Mouse (Mus musculus) small intestine, adult 2 months (tissue): Measurements from ENCODE around the gene Lao1. TPM values are rescaled to one million over a fixed set of nuclear protein-coding genes. Genes with fewer than 3 reads are reported as not detected.

ENCODE experiments used
- H3K27ac ChIP-seq: fragments of 200-500 bp; 2 replicates; pipeline ENCODE4 v1.5.1; 2012; ENCODE audit warnings: low read depth, low read length, control low read depth, inconsistent platforms; ENCODE audit not compliant: insufficient read depth
- H3K27me3 ChIP-seq: fragments of 200-500 bp; 2 replicates; pipeline ENCODE4 v1.6.1; 2012; ENCODE audit warnings: mild to moderate bottlenecking, moderate library complexity, low read length, inconsistent platforms; ENCODE audit not compliant: control insufficient read depth, insufficient read depth
- H3K36me3 ChIP-seq: fragments of 200-500 bp; 2 replicates; pipeline ENCODE4 v1.6.1; 2012; ENCODE audit warnings: mild to moderate bottlenecking, low read length, control low read depth, inconsistent platforms; ENCODE audit not compliant: control insufficient read depth, insufficient read depth
- H3K4me1 ChIP-seq: fragments of 200-500 bp; 2 replicates; pipeline ENCODE4 v1.6.1; 2012; ENCODE audit warnings: low read length, inconsistent platforms, mixed read lengths; ENCODE audit not compliant: control insufficient read depth, insufficient read depth, insufficient read length
- H3K4me3 ChIP-seq: fragments of 200-500 bp; 2 replicates; pipeline ENCODE4 v1.5.1; 2012; ENCODE audit warnings: low read depth, mild to moderate bottlenecking, control low read depth, inconsistent platforms, low read length, moderate library complexity
- CTCF ChIP-seq: fragments of 200-500 bp; IDR thresholded peaks from 2 replicates; pipeline ENCODE4 v1.5.1; 2012; ENCODE audit warnings: low read depth, mild to moderate bottlenecking, control low read depth, inconsistent platforms, low read length, moderate library complexity, mixed read lengths; ENCODE audit not compliant: insufficient replicate concordance, insufficient read length; ENCODE audit errors: extremely low read depth
- POLR2A ChIP-seq: fragments of 200-500 bp; IDR thresholded peaks from 2 replicates; pipeline ENCODE4 v1.6.1; 2012; ENCODE audit warnings: low read depth, mild to moderate bottlenecking, control low read depth, inconsistent platforms, low read length, moderate library complexity
- WGBS: fragments of 180-500 bp; shearing (Covaris S2); methylation state at CpG from one replicate; pipeline ENCODE4 v1.1.7; 2018; 5-methylcytosine and 5-hydroxymethylcytosine counted together
- polyA plus RNA-seq: library from polyadenylated mRNA; depleted of rRNA; stranded (reverse); fragments of >200 nt; gene quantifications from 2 replicates; pipeline ENCODE4 v1.2.3, GENCODE M21; 2012

Gene Lao1
- polyA plus RNA-seq, 1 experiment, result not detected

GRCm38 (mm10) chr4:118988535-118988934 is 27.2 kb downstream of the Lao1 start:
- Histone ChIP-seq H3K4me3 (no peak overlapping the region), H3K27ac (no peak overlapping the region), H3K27me3 (no peaks in the 10 kb centered on the region), H3K4me1 (no peaks in the 10 kb centered on the region), H3K36me3 (no peaks in the 10 kb centered on the region)
- 8% methylated on average over 3 of the region's 3 CpGs for WGBS
- TF ChIP-seq CTCF (peak; percentile 38; the same call in 1 of the 2 replicates), POLR2A (no peak)

DNA sequence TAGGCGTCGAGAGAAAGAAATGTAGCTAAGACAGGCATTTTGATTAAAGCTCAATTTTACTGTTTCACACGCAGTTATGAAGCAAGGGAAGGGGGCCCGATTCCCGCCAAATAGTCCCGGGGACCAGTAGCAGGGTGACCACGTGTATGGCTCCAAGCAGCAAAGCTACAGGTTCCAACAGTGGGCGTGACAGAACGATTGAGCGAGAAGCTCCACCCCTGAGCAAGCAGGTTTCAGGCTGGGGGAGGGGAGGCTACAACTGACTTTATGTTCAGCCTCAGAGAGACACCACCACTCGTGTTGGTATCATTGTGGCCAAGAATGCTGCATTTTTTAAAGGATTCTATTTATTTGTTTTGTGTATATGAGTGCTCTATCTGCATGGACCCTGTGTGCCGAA is 28.0 kb downstream of the Lao1 start:
- Histone ChIP-seq H3K4me3 (no peak overlapping the region), H3K36me3 (no peaks in the 10 kb centered on the region), H3K4me1 (no peaks in the 10 kb centered on the region), H3K27me3 (no peaks in the 10 kb centered on the region), H3K27ac (no peak overlapping the region)
- TF ChIP-seq POLR2A (no peak), CTCF (no peak)
- 19% methylated on average over 12 of the region's 12 CpGs for WGBS

DNA sequence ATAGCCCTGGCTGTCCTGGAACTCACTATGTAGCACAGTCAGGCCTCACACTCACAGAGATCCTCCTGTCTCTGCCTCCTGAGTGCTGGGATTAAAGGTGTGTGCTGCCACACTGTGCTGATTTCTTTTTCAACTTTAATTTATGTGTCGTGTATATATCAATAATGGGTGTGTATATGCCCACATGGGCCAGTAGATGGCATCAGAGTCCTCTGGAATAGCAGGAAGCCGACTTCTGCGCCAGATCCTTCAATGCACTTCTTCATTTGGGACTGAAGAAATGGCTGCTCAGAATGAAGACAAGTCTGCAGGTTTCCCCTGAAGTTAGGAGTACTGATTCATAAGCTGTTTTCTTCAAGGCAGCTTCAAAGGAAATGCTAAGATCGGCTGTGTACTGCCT is 30.4 kb downstream of the Lao1 start:
- no peak overlapping the region for H3K4me3 ChIP-seq
- H3K36me3 ChIP-seq, result no peaks in the 10 kb centered on the region
- no peaks in the 10 kb centered on the region for H3K4me1 ChIP-seq
- TF ChIP-seq POLR2A (no peak), CTCF (peak; percentile 19; the same call in 1 of the 2 replicates)
- no peaks in the 10 kb centered on the region for H3K27me3 ChIP-seq
- WGBS, result 33% methylated on average over 4 of the region's 4 CpGs
- H3K27ac ChIP-seq, result no peak overlapping the region

- Histone ChIP-seq H3K4me3 (no peak overlapping the region), H3K4me1 (no peaks in the 10 kb centered on the region), H3K27ac (no peak overlapping the region), H3K27me3 (no peaks in the 10 kb centered on the region; the same call in 1 of the 2 replicates), H3K36me3 (no peaks in the 10 kb centered on the region)
- 79% methylated on average over 14 of the region's 14 CpGs for WGBS
- TF ChIP-seq POLR2A, result no peak
- TF ChIP-seq CTCF, result no peak
Measured at GRCm38 (mm10) chr4:118997127-118997542, 35.8 kb downstream of the Lao1 start.

GRCm38 (mm10) chr4:118999691-119000486 is 38.5 kb downstream of the Lao1 start:
- Histone ChIP-seq H3K27ac (peak overlapping the region; percentile 61), H3K36me3 (no peaks in the 10 kb centered on the region), H3K4me3 (no peak overlapping the region), H3K27me3 (no peaks in the 10 kb centered on the region; the same call in 1 of the 2 replicates), H3K4me1 (no peaks in the 10 kb centered on the region)
- TF ChIP-seq POLR2A, result no peak
- TF ChIP-seq CTCF, result no peak
- WGBS, result 41% methylated on average over 19 of the region's 19 CpGs

DNA sequence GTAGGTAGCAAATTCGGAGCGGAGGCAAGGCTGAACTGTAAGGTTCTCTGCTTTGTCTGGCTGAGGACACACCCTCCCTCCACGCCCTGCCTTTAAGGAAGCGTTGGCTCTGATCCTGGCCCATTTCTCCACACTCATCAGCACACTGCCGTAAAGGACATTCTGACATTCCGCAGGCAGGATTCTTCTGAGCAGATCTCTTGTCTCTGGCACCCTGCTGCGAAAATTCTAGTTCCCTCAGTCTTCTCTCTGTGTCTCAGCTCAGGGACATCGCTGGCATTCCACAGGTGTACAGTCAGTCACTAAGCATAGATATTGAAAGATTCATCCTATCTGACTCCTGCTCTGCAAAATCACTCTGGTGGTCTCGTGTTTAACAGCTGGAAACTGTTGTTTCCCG is 40.3 kb downstream of the Lao1 start:
- Histone ChIP-seq H3K27ac (no peak overlapping the region), H3K4me3 (no peak overlapping the region), H3K36me3 (no peaks in the 10 kb centered on the region), H3K4me1 (no peaks in the 10 kb centered on the region), H3K27me3 (no peaks in the 10 kb centered on the region; the same call in 1 of the 2 replicates)
- TF ChIP-seq CTCF, result no peak
- TF ChIP-seq POLR2A, result no peak
- 34% methylated on average over 10 of the region's 10 CpGs for WGBS

DNA sequence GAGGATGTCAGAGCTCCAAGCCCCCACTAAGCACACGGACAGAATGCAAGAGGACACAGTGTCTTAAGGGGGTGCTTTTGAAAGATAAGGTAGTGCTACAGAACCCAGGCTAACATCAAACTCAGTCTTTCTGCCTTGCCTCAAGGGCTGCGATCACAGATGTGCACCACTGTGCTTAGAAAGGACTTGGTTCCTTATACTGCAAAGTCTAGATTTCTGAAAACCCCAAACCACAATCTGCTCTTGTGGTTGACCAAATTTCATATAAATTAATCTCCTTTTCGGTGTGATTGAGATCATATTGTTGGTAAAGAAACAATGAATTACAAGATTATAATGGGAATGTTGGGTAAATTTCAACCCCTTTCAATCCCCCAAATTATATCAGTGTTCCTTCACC is 41.1 kb downstream of the Lao1 start:
- Histone ChIP-seq H3K36me3 (no peaks in the 10 kb centered on the region), H3K27me3 (no peaks in the 10 kb centered on the region; the same call in 1 of the 2 replicates), H3K27ac (no peak overlapping the region), H3K4me3 (no peak overlapping the region), H3K4me1 (no peaks in the 10 kb centered on the region)
- WGBS, result 71% methylated on average over 3 of the region's 3 CpGs
- TF ChIP-seq POLR2A, result no peak
- TF ChIP-seq CTCF, result no peak
